Mouse (Mus musculus) olfactory bulb, adult 2 months (tissue): ENCODE data around the gene Thumpd3.

Source experiments
- CTCF ChIP-seq: fragments of 200-500 bp; IDR thresholded peaks from 2 replicates; pipeline ENCODE4 v1.5.1; 2012; ENCODE audit warnings: low read depth, mild to moderate bottlenecking, low read length, moderate library complexity; ENCODE audit not compliant: insufficient read depth
- POLR2A ChIP-seq: fragments of 200-500 bp; IDR thresholded peaks from 2 replicates; pipeline ENCODE4 v1.6.1; 2012; ENCODE audit warnings: mild to moderate bottlenecking, low read depth, low read length, moderate library complexity; ENCODE audit not compliant: insufficient read depth

DNA sequence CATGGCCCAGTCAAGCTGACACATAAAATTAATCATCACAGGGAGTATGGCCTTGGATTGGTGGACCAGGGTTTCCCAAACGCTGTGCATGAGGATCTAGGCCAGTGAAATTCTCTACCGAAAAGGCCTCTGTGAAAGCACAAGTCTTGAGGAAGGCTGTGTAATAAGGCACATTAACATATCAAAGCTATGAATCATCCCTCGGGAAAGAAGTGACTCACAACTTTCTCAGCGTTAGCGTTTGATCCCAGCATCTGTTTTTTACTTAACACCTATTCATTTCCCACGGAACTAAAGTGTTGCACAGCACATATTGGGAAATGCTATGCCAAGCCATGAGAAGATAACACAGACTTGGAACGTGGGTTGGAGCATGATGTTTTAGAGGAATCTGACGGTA, 21.2 kb upstream of the Thumpd3 start:
- TF ChIP-seq POLR2A (no peak), CTCF (no peak)
